Mouse (Mus musculus): Measurements from ENCODE around the gene Prdm15. TPM values are rescaled to one million over a fixed set of nuclear protein-coding genes. Genes with fewer than 3 reads are reported as not detected.

Prdm15 gene
- polyA plus RNA-seq, 1 experiment = 11.0 TPM

- no peaks in the 10 kb centered on the region for H3K4me1 ChIP-seq (ENCODE audit: control insufficient read depth, insufficient read depth, low read length)
- no peak for DNase-seq
- TF ChIP-seq CTCF (IDR thresholded peaks at IDR 0.05; ENCODE audit: insufficient read depth, low read length) = no peak
- no peak for TF ChIP-seq POLR2A (IDR thresholded peaks at IDR 0.05; ENCODE audit: borderline replicate concordance, extremely low read depth, low read depth, low read length)
- WGBS = 92% methylated on average over 7 of the region's 7 CpGs
- no peak overlapping the region for H3K4me3 ChIP-seq (replicated peaks; ENCODE audit: extremely low read depth, low read depth, low read length)
Observed at GRCm38 (mm10) chr16:97797950-97798869, 53.4 kb downstream of the Prdm15 start.

GRCm38 (mm10) chr16:97797212-97797611, 54.4 kb downstream of the Prdm15 start:
- no peak for TF ChIP-seq CTCF (IDR thresholded peaks at IDR 0.05; ENCODE audit: insufficient read depth, low read length)
- no peak for TF ChIP-seq POLR2A (IDR thresholded peaks at IDR 0.05; ENCODE audit: borderline replicate concordance, extremely low read depth, low read depth, low read length)
- Histone ChIP-seq H3K4me1 (ENCODE audit: control insufficient read depth, insufficient read depth, low read length) (no peaks in the 10 kb centered on the region), H3K4me3 (replicated peaks; ENCODE audit: extremely low read depth, low read depth, low read length) (no peak overlapping the region)
- WGBS = 74% methylated on average over 3 of the region's 3 CpGs
- DNase-seq = no peak

GRCm38 (mm10) chr16:97794256-97794655, 57.4 kb downstream of the Prdm15 start:
- H3K4me1 ChIP-seq (ENCODE audit: control insufficient read depth, insufficient read depth, low read length) = no peaks in the 10 kb centered on the region
- H3K4me3 ChIP-seq (replicated peaks; ENCODE audit: extremely low read depth, low read depth, low read length) = no peak overlapping the region
- WGBS = 94% methylated on average over 6 of the region's 6 CpGs
- DNase-seq = no peak
- no peak for TF ChIP-seq POLR2A (IDR thresholded peaks at IDR 0.05; ENCODE audit: borderline replicate concordance, extremely low read depth, low read depth, low read length)
- no peak for TF ChIP-seq CTCF (IDR thresholded peaks at IDR 0.05; ENCODE audit: insufficient read depth, low read length)

GRCm38 (mm10) chr16:97783057-97783456, 68.6 kb downstream of the Prdm15 start:
- Histone ChIP-seq H3K4me3 (replicated peaks; ENCODE audit: extremely low read depth, low read depth, low read length) (no peak overlapping the region), H3K4me1 (ENCODE audit: control insufficient read depth, insufficient read depth, low read length) (no peaks in the 10 kb centered on the region; the same call in 1 of the 2 replicates)
- WGBS = 70% methylated on average over 5 of the region's 5 CpGs
- TF ChIP-seq CTCF (IDR thresholded peaks at IDR 0.05; ENCODE audit: insufficient read depth, low read length) = no peak
- no peak for TF ChIP-seq POLR2A (IDR thresholded peaks at IDR 0.05; ENCODE audit: borderline replicate concordance, extremely low read depth, low read depth, low read length)
- no peak for DNase-seq

- H3K4me3 ChIP-seq (replicated peaks; ENCODE audit: extremely low read depth, low read depth, low read length) = no peak overlapping the region
- TF ChIP-seq POLR2A (IDR thresholded peaks at IDR 0.05; ENCODE audit: borderline replicate concordance, extremely low read depth, low read depth, low read length) = no peak
- TF ChIP-seq CTCF (IDR thresholded peaks at IDR 0.05; ENCODE audit: insufficient read depth, low read length) = peak; percentile 85
- WGBS = 29% methylated on average over 15 of the region's 15 CpGs
- H3K4me1 ChIP-seq (ENCODE audit: control insufficient read depth, insufficient read depth, low read length) = no peaks in the 10 kb centered on the region; the same call in 1 of the 2 replicates
- DNase-seq = peak; percentile 87
Observed at GRCm38 (mm10) chr16:97778353-97779025, 73.2 kb downstream of the Prdm15 start.

GRCm38 (mm10) chr16:97766501-97766900, 85.1 kb downstream of the Prdm15 start:
- Histone ChIP-seq H3K4me1 (ENCODE audit: control insufficient read depth, insufficient read depth, low read length) (peaks cover 5% of the 10 kb centered on the region; the same call in 1 of the 2 replicates), H3K4me3 (replicated peaks; ENCODE audit: extremely low read depth, low read depth, low read length) (no peak overlapping the region)
- peak; percentile 58 for DNase-seq
- 12% methylated on average over 3 of the region's 3 CpGs for WGBS
- TF ChIP-seq CTCF (IDR thresholded peaks at IDR 0.05; ENCODE audit: insufficient read depth, low read length) (no peak), POLR2A (IDR thresholded peaks at IDR 0.05; ENCODE audit: borderline replicate concordance, extremely low read depth, low read depth, low read length) (no peak)

GRCm38 (mm10) chr16:97764626-97765025, 87.0 kb downstream of the Prdm15 start:
- Histone ChIP-seq H3K4me1 (ENCODE audit: control insufficient read depth, insufficient read depth, low read length) (peaks cover 5% of the 10 kb centered on the region; the same call in 1 of the 2 replicates), H3K4me3 (replicated peaks; ENCODE audit: extremely low read depth, low read depth, low read length) (no peak overlapping the region)
- no peak for DNase-seq
- 64% methylated on average over 2 of the region's 2 CpGs for WGBS
- TF ChIP-seq CTCF (IDR thresholded peaks at IDR 0.05; ENCODE audit: insufficient read depth, low read length) (no peak), POLR2A (IDR thresholded peaks at IDR 0.05; ENCODE audit: borderline replicate concordance, extremely low read depth, low read depth, low read length) (no peak)

GRCm38 (mm10) chr16:97763990-97764340, 87.7 kb downstream of the Prdm15 start:
- peak overlapping the region; percentile 38 for H3K4me3 ChIP-seq (replicated peaks; ENCODE audit: extremely low read depth, low read depth, low read length)
- WGBS = 14% methylated on average over 13 of the region's 13 CpGs
- TF ChIP-seq CTCF (IDR thresholded peaks at IDR 0.05; ENCODE audit: insufficient read depth, low read length) (no peak), POLR2A (IDR thresholded peaks at IDR 0.05; ENCODE audit: borderline replicate concordance, extremely low read depth, low read depth, low read length) (no peak)
- no peak for DNase-seq
- peaks cover 5% of the 10 kb centered on the region; the same call in 1 of the 2 replicates for H3K4me1 ChIP-seq (ENCODE audit: control insufficient read depth, insufficient read depth, low read length)

- 3% methylated on average over 88 of the region's 88 CpGs for WGBS
- DNase-seq = peak; percentile 81
- peak within 1 kb of the TSS; percentile 66 for H3K4me3 ChIP-seq (replicated peaks; ENCODE audit: extremely low read depth, low read depth, low read length)
- peaks cover 5% of the 10 kb centered on the region; the same call in 1 of the 2 replicates for H3K4me1 ChIP-seq (ENCODE audit: control insufficient read depth, insufficient read depth, low read length)
- TF ChIP-seq CTCF (IDR thresholded peaks at IDR 0.05; ENCODE audit: insufficient read depth, low read length) (no peak), POLR2A (IDR thresholded peaks at IDR 0.05; ENCODE audit: borderline replicate concordance, extremely low read depth, low read depth, low read length) (peak; percentile 61; the same call in 1 of the 2 replicates)
Observed at GRCm38 (mm10) chr16:97763061-97763989, 88.3 kb downstream of the Prdm15 start, which contains the start of gene Ripk4. Gene Ripk4, minus strand, starts transcription at chr16:97763787.
